Mouse (Mus musculus) hindbrain, embryonic 11.5 days (tissue): ENCODE measurements around the gene Glrp1. TPM values are rescaled to one million over a fixed set of nuclear protein-coding genes. Genes with fewer than 3 reads are reported as not detected.

Experiments
- polyA plus RNA-seq: library from polyadenylated mRNA; unstranded; fragments of >200 nt; fragmentation: Nextera tagmentation; extraction: Ambion mirVana; gene quantifications from 2 replicates; pipeline ENCODE4 v1.2.1, GENCODE M21; 2014

Glrp1 gene
- polyA plus RNA-seq, 1 experiment from 2014 or later, result not detected

Other genes starting within 250 kb of the Glrp1 start
- 126 and 136 TPM in 2 replicates for gene Hjurp, start 232.4 kb downstream of the Glrp1 start, polyA plus RNA-seq
- not detected in 2 replicates for gene Trpm8, start 232.4 kb downstream of the Glrp1 start, polyA plus RNA-seq
- gene Spp2, start 103.1 kb downstream of the Glrp1 start, polyA plus RNA-seq, result 0.17 TPM in 1 of 2 replicates, not detected in the other
- gene Arl4c, start 192.2 kb upstream of the Glrp1 start, polyA plus RNA-seq, result 10.4 and 10.9 TPM in 2 replicates